Mouse (Mus musculus): ENCODE results near the gene Ppp1r17. TPM values are rescaled to one million over a fixed set of nuclear protein-coding genes. Genes with fewer than 3 reads are reported as not detected.

The Ppp1r17 gene
- polyA plus RNA-seq (2012; rRNA removed; ENCODE audit: low replicate concordance), result not detected in 2 replicates

GRCm38 (mm10) chr6:56017291-56017994, at the start of gene Ppp1r17:
Gene Ppp1r17 (plus strand): TSS chr6:56017497.

Other genes starting within 250 kb of the Ppp1r17 start
- 0.13 TPM in 1 of 2 replicates, not detected in the other for gene Itprid1, start 180.6 kb upstream of the Ppp1r17 start, polyA plus RNA-seq (2012; rRNA removed; ENCODE audit: low replicate concordance)